Mouse (Mus musculus) midbrain, embryonic 13.5 days (tissue): ENCODE results near the gene Gm33543. TPM values are rescaled to one million over a fixed set of nuclear protein-coding genes. Genes with fewer than 3 reads are reported as not detected.

Experiments
- ATAC-seq: fragments of 200-750 bp; cut with Nextera tagmentation; 2 replicates; pipeline ENCODE4 v1.8.0; 2017; ENCODE audit warnings: mild to moderate bottlenecking, moderate TSS enrichment, moderate library complexity
- H3K27ac ChIP-seq: fragments of 300-500 bp; sonication (generic); 2 replicates; pipeline ENCODE4 v1.5.1; 2015; ENCODE audit warnings: inconsistent platforms, mild to moderate bottlenecking, moderate library complexity
- H3K27me3 ChIP-seq: fragments of 300-500 bp; sonication (generic); 2 replicates; pipeline ENCODE4 v1.6.1; 2015; ENCODE audit warnings: mild to moderate bottlenecking, inconsistent platforms
- H3K36me3 ChIP-seq: fragments of 300-500 bp; sonication (generic); 2 replicates; pipeline ENCODE4 v1.6.1; 2015; ENCODE audit warnings: mild to moderate bottlenecking, inconsistent platforms
- H3K4me1 ChIP-seq: fragments of 300-500 bp; sonication (generic); replicated peaks from 2 replicates; pipeline ENCODE4 v1.6.1; 2015; ENCODE audit warnings: inconsistent platforms
- H3K4me2 ChIP-seq: fragments of 300-500 bp; sonication (generic); replicated peaks from 2 replicates; pipeline ENCODE4 v1.6.1; 2015; ENCODE audit warnings: moderate library complexity, mild to moderate bottlenecking, inconsistent platforms
- H3K4me3 ChIP-seq: fragments of 300-500 bp; sonication (generic); replicated peaks from 2 replicates; pipeline ENCODE4 v1.5.1; 2015; ENCODE audit warnings: mild to moderate bottlenecking, inconsistent platforms
- H3K9ac ChIP-seq: fragments of 300-500 bp; sonication (generic); replicated peaks from 2 replicates; pipeline ENCODE4 v1.6.1; 2015; ENCODE audit warnings: mild to moderate bottlenecking, inconsistent platforms
- H3K9me3 ChIP-seq: fragments of 300-500 bp; sonication (generic); 2 replicates; pipeline ENCODE4 v1.6.1; 2016; ENCODE audit warnings: mild to moderate bottlenecking, inconsistent platforms
- WGBS: fragments of 180-500 bp; shearing (Covaris S2); methylation state at CpG from one replicate; pipeline ENCODE4 v1.1.7; 2015; 5-methylcytosine and 5-hydroxymethylcytosine counted together
- polyA plus RNA-seq: library from polyadenylated mRNA; unstranded; fragments of >200 nt; fragmentation: Nextera tagmentation; extraction: Ambion mirVana; gene quantifications from 2 replicates; pipeline ENCODE4 v1.2.1, GENCODE M21; 2015

The Gm33543 gene
- not detected in 2 replicates for polyA plus RNA-seq

- H3K4me1 ChIP-seq, result no peaks in the 10 kb centered on the region
- no peaks in the 10 kb centered on the region for H3K9me3 ChIP-seq
- H3K36me3 ChIP-seq, result no peaks in the 10 kb centered on the region
Measured at GRCm38 (mm10) chr10:95842789-95843637, at the start of gene Gm33543. Gene Gm33543, minus strand, starts transcription at chr10:95842930.

GRCm38 (mm10) chr10:95892132-95892531, 49.4 kb upstream of the Gm33543 start:
- no peak overlapping the region for H3K4me2 ChIP-seq
- no peaks in the 10 kb centered on the region for H3K27me3 ChIP-seq
- no peak for ATAC-seq
- H3K4me3 ChIP-seq, result no peak overlapping the region
- no peaks in the 10 kb centered on the region for H3K9me3 ChIP-seq
- 82% methylated on average over 9 of the region's 9 CpGs for WGBS
- no peak overlapping the region for H3K27ac ChIP-seq
- H3K4me1 ChIP-seq, result peaks cover 4% of the 10 kb centered on the region
- H3K36me3 ChIP-seq, result no peaks in the 10 kb centered on the region
- H3K9ac ChIP-seq, result no peak overlapping the region

More at GRCm38 (mm10) chr10:95842789-95843637, at the start of gene Gm33543:
- no peak for ATAC-seq
- Histone ChIP-seq H3K9ac (no peak within 1 kb of the TSS), H3K4me3 (no peak within 1 kb of the TSS), H3K27ac (no peak within 1 kb of the TSS), H3K27me3 (no peaks in the 10 kb centered on the region), H3K4me2 (no peak within 1 kb of the TSS)
- WGBS, result 83% methylated on average over 9 of the region's 9 CpGs

GRCm38 (mm10) chr10:95891214-95891960, 48.7 kb upstream of the Gm33543 start:
- Histone ChIP-seq H3K4me3 (no peak overlapping the region), H3K27ac (no peak overlapping the region), H3K4me1 (peaks cover 4% of the 10 kb centered on the region), H3K27me3 (no peaks in the 10 kb centered on the region), H3K9me3 (no peaks in the 10 kb centered on the region), H3K36me3 (no peaks in the 10 kb centered on the region), H3K9ac (no peak overlapping the region), H3K4me2 (no peak overlapping the region)
- WGBS, result 73% methylated on average over 7 of the region's 7 CpGs
- no peak for ATAC-seq

GRCm38 (mm10) chr10:95883761-95884517, 41.2 kb upstream of the Gm33543 start:
- H3K9me3 ChIP-seq, result no peaks in the 10 kb centered on the region
- H3K4me2 ChIP-seq, result no peak overlapping the region
- no peaks in the 10 kb centered on the region for H3K36me3 ChIP-seq
- no peaks in the 10 kb centered on the region for H3K4me1 ChIP-seq
- no peaks in the 10 kb centered on the region for H3K27me3 ChIP-seq
- WGBS, result 76% methylated on average over 7 of the region's 7 CpGs
- no peak overlapping the region for H3K9ac ChIP-seq
- no peak overlapping the region for H3K27ac ChIP-seq
- no peak overlapping the region for H3K4me3 ChIP-seq
- ATAC-seq, result no peak

- H3K9me3 ChIP-seq, result no peaks in the 10 kb centered on the region
- H3K9ac ChIP-seq, result no peak overlapping the region
- H3K4me1 ChIP-seq, result no peaks in the 10 kb centered on the region
- H3K36me3 ChIP-seq, result no peaks in the 10 kb centered on the region
- H3K27ac ChIP-seq, result no peak overlapping the region
- no peak overlapping the region for H3K4me3 ChIP-seq
- ATAC-seq, result no peak
- WGBS, result 65% methylated on average over 9 of the region's 9 CpGs
- H3K27me3 ChIP-seq, result no peaks in the 10 kb centered on the region
- H3K4me2 ChIP-seq, result no peak overlapping the region; the same call in 1 of the 2 replicates
Measured at GRCm38 (mm10) chr10:95882036-95882435, 39.3 kb upstream of the Gm33543 start.

GRCm38 (mm10) chr10:95879983-95880934, 37.5 kb upstream of the Gm33543 start:
- H3K4me2 ChIP-seq, result no peak overlapping the region
- no peak overlapping the region for H3K9ac ChIP-seq
- no peak overlapping the region for H3K27ac ChIP-seq
- 82% methylated on average over 17 of the region's 17 CpGs for WGBS
- H3K36me3 ChIP-seq, result no peaks in the 10 kb centered on the region
- no peaks in the 10 kb centered on the region for H3K9me3 ChIP-seq
- no peak for ATAC-seq
- H3K27me3 ChIP-seq, result no peaks in the 10 kb centered on the region
- no peaks in the 10 kb centered on the region for H3K4me1 ChIP-seq
- H3K4me3 ChIP-seq, result no peak overlapping the region

- Histone ChIP-seq H3K9ac (no peak overlapping the region), H3K4me2 (no peak overlapping the region), H3K4me3 (no peak overlapping the region), H3K36me3 (no peaks in the 10 kb centered on the region), H3K27me3 (no peaks in the 10 kb centered on the region), H3K27ac (no peak overlapping the region), H3K9me3 (no peaks in the 10 kb centered on the region), H3K4me1 (no peaks in the 10 kb centered on the region)
- no peak for ATAC-seq
- 95% methylated on average over 2 of the region's 2 CpGs for WGBS
Measured at GRCm38 (mm10) chr10:95870782-95871181, 28.1 kb upstream of the Gm33543 start.

GRCm38 (mm10) chr10:95868348-95868747, 25.6 kb upstream of the Gm33543 start:
- no peak overlapping the region for H3K27ac ChIP-seq
- H3K9ac ChIP-seq, result no peak overlapping the region
- no peaks in the 10 kb centered on the region for H3K9me3 ChIP-seq
- ATAC-seq, result no peak
- H3K4me2 ChIP-seq, result no peak overlapping the region
- H3K27me3 ChIP-seq, result no peaks in the 10 kb centered on the region
- WGBS, result 60% methylated on average over 6 of the region's 6 CpGs
- no peaks in the 10 kb centered on the region for H3K4me1 ChIP-seq
- no peak overlapping the region for H3K4me3 ChIP-seq
- no peaks in the 10 kb centered on the region for H3K36me3 ChIP-seq

- no peaks in the 10 kb centered on the region for H3K36me3 ChIP-seq
- H3K9ac ChIP-seq, result no peak overlapping the region
- no peak overlapping the region for H3K4me2 ChIP-seq
- ATAC-seq, result no peak
- no peaks in the 10 kb centered on the region for H3K9me3 ChIP-seq
- H3K4me3 ChIP-seq, result no peak overlapping the region
- no peak overlapping the region for H3K27ac ChIP-seq
- no peaks in the 10 kb centered on the region for H3K4me1 ChIP-seq
- no peaks in the 10 kb centered on the region for H3K27me3 ChIP-seq
- WGBS, result 95% methylated on average over 2 of the region's 2 CpGs
Measured at GRCm38 (mm10) chr10:95867596-95867995, 24.9 kb upstream of the Gm33543 start.

GRCm38 (mm10) chr10:95864349-95865124, 21.8 kb upstream of the Gm33543 start:
- H3K9ac ChIP-seq, result no peak overlapping the region
- H3K9me3 ChIP-seq, result no peaks in the 10 kb centered on the region
- no peak overlapping the region for H3K27ac ChIP-seq
- H3K4me3 ChIP-seq, result no peak overlapping the region
- no peaks in the 10 kb centered on the region for H3K27me3 ChIP-seq
- H3K4me2 ChIP-seq, result no peak overlapping the region
- ATAC-seq, result no peak
- no peaks in the 10 kb centered on the region for H3K4me1 ChIP-seq
- H3K36me3 ChIP-seq, result no peaks in the 10 kb centered on the region
- WGBS, result 62% methylated on average over 11 of the region's 11 CpGs
